Mouse (Mus musculus): ENCODE data around the gene Tmem123. TPM values are rescaled to one million over a fixed set of nuclear protein-coding genes. Genes with fewer than 3 reads are reported as not detected.

Gene Tmem123
- polyA plus RNA-seq, 1 experiment: 25.1 TPM

GRCm38 (mm10) chr9:7798555-7798954 is 34.7 kb downstream of the Tmem123 start:
- Histone ChIP-seq H3K4me1 (ENCODE audit: control insufficient read depth, insufficient read depth, insufficient read length, low read length) (peaks cover 3% of the 10 kb centered on the region; the same call in 1 of the 2 replicates), H3K27ac (ENCODE audit: insufficient read depth, low read depth, low read length) (no peak overlapping the region), H3K4me3 (ENCODE audit: low read depth, low read length) (no peak overlapping the region), H3K27me3 (ENCODE audit: control insufficient read depth, insufficient read depth, low read length) (no peaks in the 10 kb centered on the region), H3K36me3 (ENCODE audit: control insufficient read depth, insufficient read depth, low read length) (peaks cover 9% of the 10 kb centered on the region; the same call in 1 of the 2 replicates)
- 67% methylated on average over 3 of the region's 3 CpGs for WGBS
- no peak for TF ChIP-seq POLR2A (IDR thresholded peaks at IDR 0.05; ENCODE audit: low read depth, low read length)
- no peak for TF ChIP-seq CTCF (IDR thresholded peaks at IDR 0.05; ENCODE audit: extremely low read depth, insufficient read length, insufficient replicate concordance, low read depth, low read length)

GRCm38 (mm10) chr9:7805101-7805506 is 41.3 kb downstream of the Tmem123 start:
- no peaks in the 10 kb centered on the region for H3K36me3 ChIP-seq (ENCODE audit: control insufficient read depth, insufficient read depth, low read length)
- H3K27ac ChIP-seq (ENCODE audit: insufficient read depth, low read depth, low read length): no peak overlapping the region
- TF ChIP-seq CTCF (IDR thresholded peaks at IDR 0.05; ENCODE audit: extremely low read depth, insufficient read length, insufficient replicate concordance, low read depth, low read length): no peak
- TF ChIP-seq POLR2A (IDR thresholded peaks at IDR 0.05; ENCODE audit: low read depth, low read length): no peak
- no peaks in the 10 kb centered on the region for H3K27me3 ChIP-seq (ENCODE audit: control insufficient read depth, insufficient read depth, low read length)
- WGBS: 63% methylated on average over 5 of the region's 5 CpGs
- 0 out of 2 replicates have a peak, but pooled peaks cover 2% of the 10 kb centered on the region for H3K4me1 ChIP-seq (ENCODE audit: control insufficient read depth, insufficient read depth, insufficient read length, low read length)
- H3K4me3 ChIP-seq (ENCODE audit: low read depth, low read length): no peak overlapping the region

- H3K27ac ChIP-seq (ENCODE audit: insufficient read depth, low read depth, low read length): no peak overlapping the region
- no peak for TF ChIP-seq CTCF (IDR thresholded peaks at IDR 0.05; ENCODE audit: extremely low read depth, insufficient read length, insufficient replicate concordance, low read depth, low read length)
- no peak for TF ChIP-seq POLR2A (IDR thresholded peaks at IDR 0.05; ENCODE audit: low read depth, low read length)
- 74% methylated on average over 3 of the region's 3 CpGs for WGBS
- peaks cover 35% of the 10 kb centered on the region for H3K36me3 ChIP-seq (ENCODE audit: control insufficient read depth, insufficient read depth, low read length)
- no peak overlapping the region for H3K4me3 ChIP-seq (ENCODE audit: low read depth, low read length)
- H3K27me3 ChIP-seq (ENCODE audit: control insufficient read depth, insufficient read depth, low read length): no peaks in the 10 kb centered on the region
- H3K4me1 ChIP-seq (ENCODE audit: control insufficient read depth, insufficient read depth, insufficient read length, low read length): no peaks in the 10 kb centered on the region
Measured at GRCm38 (mm10) chr9:7822758-7823157, 58.9 kb downstream of the Tmem123 start.

GRCm38 (mm10) chr9:7824916-7825315 is 61.1 kb downstream of the Tmem123 start:
- 89% methylated on average over 5 of the region's 5 CpGs for WGBS
- Histone ChIP-seq H3K27me3 (ENCODE audit: control insufficient read depth, insufficient read depth, low read length) (no peaks in the 10 kb centered on the region), H3K36me3 (ENCODE audit: control insufficient read depth, insufficient read depth, low read length) (peaks cover 24% of the 10 kb centered on the region), H3K4me1 (ENCODE audit: control insufficient read depth, insufficient read depth, insufficient read length, low read length) (peaks cover 3% of the 10 kb centered on the region; the same call in 1 of the 2 replicates), H3K27ac (ENCODE audit: insufficient read depth, low read depth, low read length) (no peak overlapping the region), H3K4me3 (ENCODE audit: low read depth, low read length) (no peak overlapping the region)
- TF ChIP-seq POLR2A (IDR thresholded peaks at IDR 0.05; ENCODE audit: low read depth, low read length): no peak
- TF ChIP-seq CTCF (IDR thresholded peaks at IDR 0.05; ENCODE audit: extremely low read depth, insufficient read length, insufficient replicate concordance, low read depth, low read length): no peak

GRCm38 (mm10) chr9:7828706-7829105 is 64.9 kb downstream of the Tmem123 start:
- no peak overlapping the region for H3K27ac ChIP-seq (ENCODE audit: insufficient read depth, low read depth, low read length)
- peaks cover 19% of the 10 kb centered on the region for H3K36me3 ChIP-seq (ENCODE audit: control insufficient read depth, insufficient read depth, low read length)
- no peaks in the 10 kb centered on the region for H3K27me3 ChIP-seq (ENCODE audit: control insufficient read depth, insufficient read depth, low read length)
- H3K4me3 ChIP-seq (ENCODE audit: low read depth, low read length): no peak overlapping the region
- TF ChIP-seq POLR2A (IDR thresholded peaks at IDR 0.05; ENCODE audit: low read depth, low read length): no peak
- no peak for TF ChIP-seq CTCF (IDR thresholded peaks at IDR 0.05; ENCODE audit: extremely low read depth, insufficient read length, insufficient replicate concordance, low read depth, low read length)
- 77% methylated on average over 4 of the region's 4 CpGs for WGBS
- peaks cover 3% of the 10 kb centered on the region; the same call in 1 of the 2 replicates for H3K4me1 ChIP-seq (ENCODE audit: control insufficient read depth, insufficient read depth, insufficient read length, low read length)

GRCm38 (mm10) chr9:7829531-7830528 is 66.0 kb downstream of the Tmem123 start:
- 48% methylated on average over 9 of the region's 9 CpGs for WGBS
- H3K4me3 ChIP-seq (ENCODE audit: low read depth, low read length): peak overlapping the region; percentile 24; the same call in 1 of the 2 replicates
- H3K27me3 ChIP-seq (ENCODE audit: control insufficient read depth, insufficient read depth, low read length): no peaks in the 10 kb centered on the region
- TF ChIP-seq POLR2A (IDR thresholded peaks at IDR 0.05; ENCODE audit: low read depth, low read length) (no peak), CTCF (IDR thresholded peaks at IDR 0.05; ENCODE audit: extremely low read depth, insufficient read length, insufficient replicate concordance, low read depth, low read length) (no peak)
- H3K36me3 ChIP-seq (ENCODE audit: control insufficient read depth, insufficient read depth, low read length): peaks cover 24% of the 10 kb centered on the region
- 0 out of 2 replicates have a peak overlapping the region, but pooled peaks have one; percentile 4 for H3K27ac ChIP-seq (ENCODE audit: insufficient read depth, low read depth, low read length)
- peaks cover 3% of the 10 kb centered on the region; the same call in 1 of the 2 replicates for H3K4me1 ChIP-seq (ENCODE audit: control insufficient read depth, insufficient read depth, insufficient read length, low read length)

GRCm38 (mm10) chr9:7833421-7833820 is 69.6 kb downstream of the Tmem123 start:
- peaks cover 3% of the 10 kb centered on the region; the same call in 1 of the 2 replicates for H3K4me1 ChIP-seq (ENCODE audit: control insufficient read depth, insufficient read depth, insufficient read length, low read length)
- 70% methylated on average over 6 of the region's 6 CpGs for WGBS
- TF ChIP-seq POLR2A (IDR thresholded peaks at IDR 0.05; ENCODE audit: low read depth, low read length): no peak
- no peak for TF ChIP-seq CTCF (IDR thresholded peaks at IDR 0.05; ENCODE audit: extremely low read depth, insufficient read length, insufficient replicate concordance, low read depth, low read length)
- no peak overlapping the region for H3K27ac ChIP-seq (ENCODE audit: insufficient read depth, low read depth, low read length)
- no peaks in the 10 kb centered on the region for H3K27me3 ChIP-seq (ENCODE audit: control insufficient read depth, insufficient read depth, low read length)
- peaks cover 15% of the 10 kb centered on the region for H3K36me3 ChIP-seq (ENCODE audit: control insufficient read depth, insufficient read depth, low read length)
- H3K4me3 ChIP-seq (ENCODE audit: low read depth, low read length): no peak overlapping the region

Measured in small intestine, adult 2 months (tissue).